Mouse (Mus musculus): ENCODE data around the gene Atpaf1. TPM values are rescaled to one million over a fixed set of nuclear protein-coding genes. Genes with fewer than 3 reads are reported as not detected.

Atpaf1 gene
- 31.6 TPM for polyA plus RNA-seq (2017; shearing (Covaris generic))

DNA sequence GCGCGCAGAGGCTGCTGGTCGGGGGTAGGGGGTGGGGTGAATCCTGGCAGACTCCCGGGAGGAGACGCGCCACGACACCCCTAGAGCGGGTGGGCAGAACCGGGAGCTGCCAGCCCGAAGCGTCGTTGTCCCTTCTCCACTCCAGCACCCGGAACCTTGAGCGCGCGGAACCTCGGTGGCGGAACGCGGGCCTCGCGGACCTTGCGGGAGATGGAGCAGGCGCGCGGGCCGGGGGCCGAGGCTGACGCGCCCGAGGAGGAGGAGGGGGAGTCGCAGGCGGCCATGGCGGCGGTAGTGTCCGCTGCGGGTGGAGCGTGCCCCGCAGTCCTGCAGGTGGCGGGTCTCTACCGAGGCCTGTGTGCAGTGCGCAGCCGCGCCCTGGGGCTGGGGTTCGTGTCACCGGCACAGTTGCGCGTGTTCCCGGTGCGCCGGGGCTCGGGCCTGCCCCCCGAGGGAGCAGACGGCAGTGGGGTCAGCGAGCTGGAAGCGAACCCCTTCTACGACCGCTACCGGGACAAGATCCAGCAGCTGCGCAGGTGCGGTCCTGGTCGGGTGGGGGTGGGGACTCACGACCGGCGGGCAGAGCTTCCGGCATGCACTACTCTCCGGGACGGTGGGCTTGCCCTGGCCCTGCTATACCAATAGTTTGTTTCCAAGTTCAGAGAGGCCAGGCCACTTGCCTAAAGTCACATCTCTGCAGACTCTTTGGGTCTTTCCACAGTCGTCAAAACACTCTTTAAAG is at the start of gene Atpaf1:
Gene Atpaf1 (plus strand): TSS at position 44 of the 742 bp plus-strand sequence.

DNA sequence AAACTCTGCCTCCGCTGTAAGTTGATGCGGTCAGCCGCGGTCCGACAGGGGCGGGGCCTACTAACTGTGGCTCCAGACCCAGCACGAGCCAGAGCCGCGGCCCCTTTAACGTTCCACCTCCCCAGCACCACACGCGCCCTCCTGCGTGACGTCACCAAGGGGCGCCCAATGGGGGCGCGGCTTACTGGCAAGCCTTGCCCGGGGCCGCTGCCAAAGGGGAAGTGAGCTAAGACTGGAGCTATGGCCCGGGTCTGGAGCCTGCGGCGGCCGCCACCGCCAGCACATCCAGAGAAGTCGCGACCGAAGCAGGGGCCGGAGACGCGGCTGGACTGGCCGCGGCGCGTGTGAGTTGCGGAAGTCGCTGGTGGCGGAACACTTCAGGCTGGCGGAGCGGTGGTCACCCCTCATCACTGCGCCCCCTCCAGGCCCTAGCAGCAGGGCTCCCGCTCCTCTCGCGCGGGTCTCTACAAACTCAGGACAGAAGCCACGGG is 47.0 kb upstream of the Atpaf1 start, which contains the start of gene Efcab14:
Gene Efcab14 (plus strand): TSS at position 194 of the 491 bp plus-strand sequence.

DNA sequence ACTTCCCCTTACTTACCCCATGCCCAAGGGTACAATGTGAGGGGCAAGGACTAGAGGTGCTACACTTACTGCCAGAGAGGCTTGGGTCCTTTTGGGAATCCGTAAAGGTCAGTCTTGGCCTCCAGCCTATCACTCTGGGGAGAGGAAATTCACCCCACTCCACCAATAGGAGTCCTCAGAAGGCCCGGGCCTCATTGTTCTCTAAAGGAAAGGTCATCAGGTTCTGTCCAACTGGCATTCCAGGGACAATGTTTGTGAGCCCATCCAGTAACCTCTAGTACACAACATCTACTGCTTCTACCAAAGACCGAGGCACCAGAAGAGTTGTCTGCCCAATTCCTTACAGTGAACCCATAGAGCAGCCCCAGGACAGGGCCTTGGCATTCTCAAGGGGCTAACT is 3.7 kb upstream of the Atpaf1 start, which contains the start of gene Tex38:
Gene Tex38 (minus strand): TSS at position 101 of the 400 bp plus-strand sequence.

DNA sequence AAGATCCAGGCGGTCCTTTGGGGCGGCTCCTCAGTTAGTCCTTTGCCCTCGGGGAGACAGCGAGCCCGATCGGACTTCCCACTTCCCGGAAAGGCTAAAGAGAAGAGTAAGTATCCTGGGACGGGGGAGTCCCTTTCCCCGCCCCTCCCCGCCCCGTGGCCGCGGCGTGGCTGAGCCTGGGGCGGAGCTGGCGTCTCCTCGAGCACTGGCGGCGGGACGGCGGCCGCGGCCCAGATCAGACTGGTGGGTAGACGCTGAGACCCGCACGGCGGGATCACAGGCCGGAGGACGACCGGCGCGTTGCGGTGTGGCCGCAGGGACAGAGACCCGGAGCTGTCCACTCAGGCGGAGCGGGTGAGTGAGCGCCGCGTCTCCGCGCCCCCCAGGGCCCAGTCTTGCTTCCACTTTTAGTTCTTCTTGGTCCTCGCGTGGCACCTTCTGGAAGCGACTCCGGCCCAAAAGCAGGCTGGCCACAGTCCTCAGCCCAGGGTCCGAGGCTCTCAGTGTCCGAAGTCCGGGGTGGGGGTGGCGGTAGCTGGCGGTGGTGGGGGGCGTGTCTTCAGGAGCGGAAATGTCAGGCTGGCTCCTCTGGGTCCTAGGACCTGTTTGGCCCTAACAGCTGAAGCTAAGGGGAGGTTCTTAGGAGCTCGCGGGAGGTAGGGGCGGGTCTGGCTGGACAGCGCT is 43.4 kb downstream of the Atpaf1 start, which contains the start of gene Mob3c:
Gene Mob3c (plus strand): TSS at position 205 of the 684 bp plus-strand sequence.

DNA sequence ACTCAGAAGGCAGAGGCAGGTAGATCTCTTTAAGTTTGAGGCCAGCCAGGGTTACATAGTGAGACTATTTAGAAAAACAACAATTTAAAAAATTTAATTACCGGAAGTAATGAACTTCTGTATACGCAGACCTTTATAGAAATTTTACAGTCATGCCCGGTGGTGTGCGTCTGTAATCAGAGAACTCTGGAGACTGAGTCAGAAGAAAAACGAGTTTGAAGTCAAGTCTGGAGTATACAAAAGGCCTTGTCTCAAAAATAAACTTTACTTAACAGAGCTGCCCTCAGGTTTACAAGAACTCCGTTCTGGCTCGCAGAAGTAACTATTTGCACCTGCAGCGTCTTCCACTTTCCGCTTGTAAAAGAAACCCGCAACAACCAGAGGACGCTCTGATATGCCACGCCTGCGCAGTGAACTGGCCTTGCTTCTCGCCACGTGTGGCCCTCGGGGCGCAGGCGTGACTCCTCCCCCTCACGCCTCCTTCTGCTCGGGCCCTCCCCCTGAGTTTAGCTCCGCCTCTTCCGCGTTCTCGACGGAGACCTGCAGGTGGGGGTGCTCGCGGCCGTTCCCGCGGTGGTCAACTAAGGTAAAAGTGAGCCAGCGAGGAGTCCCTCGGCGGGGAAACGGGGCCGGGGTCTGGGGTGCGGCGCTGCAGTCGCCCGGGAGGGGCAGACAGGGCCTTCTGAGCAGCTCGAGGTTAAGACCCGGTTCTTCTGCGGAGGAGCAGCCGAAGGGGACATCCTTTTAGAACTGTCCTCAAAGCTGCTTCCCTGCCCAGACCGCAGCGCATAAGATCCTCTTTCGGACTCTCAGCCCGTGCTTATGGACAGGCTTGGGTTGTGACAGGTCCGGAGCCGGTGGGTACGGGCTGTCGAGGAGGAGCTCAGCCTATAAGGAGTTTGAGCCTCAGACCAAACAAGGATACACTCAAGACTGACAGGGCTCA is 54.4 kb downstream of the Atpaf1 start, which contains the start of gene Mknk1:
Gene Mknk1 (plus strand): TSS at position 503 of the 946 bp plus-strand sequence.

Other genes starting within 250 kb of the Atpaf1 start
- not detected for gene Cyp4a31, start 221.2 kb upstream of the Atpaf1 start, polyA plus RNA-seq (2017; shearing (Covaris generic))
- gene Cyp4a32, start 183.8 kb upstream of the Atpaf1 start, polyA plus RNA-seq (2017; shearing (Covaris generic)), result not detected
- gene Cyp4b1, start 137.1 kb upstream of the Atpaf1 start, polyA plus RNA-seq (2017; shearing (Covaris generic)), result not detected
- 37.7 TPM for gene Efcab14, start 47.1 kb upstream of the Atpaf1 start, polyA plus RNA-seq (2017; shearing (Covaris generic))
- not detected for gene Tex38, start 3.8 kb upstream of the Atpaf1 start, polyA plus RNA-seq (2017; shearing (Covaris generic))
- 19.8 TPM for gene Mob3c, start 43.3 kb downstream of the Atpaf1 start, polyA plus RNA-seq (2017; shearing (Covaris generic))
- gene Mknk1, start 54.4 kb downstream of the Atpaf1 start, polyA plus RNA-seq (2017; shearing (Covaris generic)), result 44.9 TPM
- gene Kncn, start 99.6 kb downstream of the Atpaf1 start, polyA plus RNA-seq (2017; shearing (Covaris generic)), result 0.74 TPM
- gene 6430628N08Rik, start 105.9 kb downstream of the Atpaf1 start, polyA plus RNA-seq (2017; shearing (Covaris generic)), result not detected
- 0.12 TPM for gene Dmbx1, start 155.1 kb downstream of the Atpaf1 start, polyA plus RNA-seq (2017; shearing (Covaris generic))
- 216 TPM for gene Faah, start 233.1 kb downstream of the Atpaf1 start, polyA plus RNA-seq (2017; shearing (Covaris generic))